In genomic region chr9:63691960-63692359, GRCm38 (mm10) we compare ENCODE assay signal across 24 mouse cellular contexts.
DNase-seq lines count a peak whose midpoint lies in the region; ATAC-seq lines count a peak whose summit lies in the region.
"Had no signal": no experiment of that assay in that cellular context is flagged by ENCODE, and none has a peak within 500 bp of the region (broad histone marks: within the 10 kb centered on the region; RNA-seq: fewer than 3 reads in every experiment).

No protein-coding gene starts in this region.

- ATAC-seq in heart, embryonic 12.5 days (ENCODE audit: insufficient number of reproducible peaks, low FRiP score), result no peak
- ATAC-seq in kidney, embryonic 14.5 days (ENCODE audit: low FRiP score, low TSS enrichment), result no peak
- peak; percentile 57; the same call in 1 of the 2 replicates for ATAC-seq in stomach, embryonic 15.5 days (ENCODE audit: insufficient read depth, low FRiP score, low read depth)
- no peak for ATAC-seq in midbrain, embryonic 11.5 days (ENCODE audit: low FRiP score)
- ATAC-seq: activated CD4-positive, CD25-positive, alpha-beta regulatory T cell, adult 4 months; CD4-positive, CD25-positive, alpha-beta regulatory T cell, adult 4 months; forebrain, embryonic 14.5 days; forebrain, postnatal 0 days; hindbrain, embryonic 16.5 days; intestine, embryonic 15.5 days had no signal

- H3K27me3 ChIP-seq in heart, embryonic 12.5 days (replicated peaks), result no peaks in the 10 kb centered on the region
- no peaks in the 10 kb centered on the region for H3K27me3 ChIP-seq in kidney, embryonic 14.5 days (ENCODE audit: control insufficient read depth, insufficient read depth, low read length)
- no peaks in the 10 kb centered on the region for H3K27me3 ChIP-seq in stomach, embryonic 15.5 days (replicated peaks)
- H3K27me3 ChIP-seq in midbrain, embryonic 11.5 days (ENCODE audit: control insufficient read depth, insufficient read depth, low read length), result no peaks in the 10 kb centered on the region
- no peaks in the 10 kb centered on the region for H3K27me3 ChIP-seq in forebrain, embryonic 10.5 days (ENCODE audit: poor library complexity, severe bottlenecking)
- H3K27me3 ChIP-seq: intestine, embryonic 15.5 days had no signal

- peak overlapping the region; percentile 32 for H3K27ac ChIP-seq in heart, embryonic 12.5 days (ENCODE audit: poor library complexity, severe bottlenecking)
- H3K27ac ChIP-seq in kidney, embryonic 14.5 days (ENCODE audit: low read depth, low read length), result peak overlapping the region; percentile 37; the same call in 1 of the 2 replicates
- H3K27ac ChIP-seq in stomach, embryonic 15.5 days, result no peak overlapping the region; the same call in 1 of the 2 replicates
- H3K27ac ChIP-seq in midbrain, embryonic 11.5 days (ENCODE audit: low read depth, low read length), result no peak overlapping the region
- no peak overlapping the region for H3K27ac ChIP-seq in forebrain, embryonic 10.5 days
- H3K27ac ChIP-seq: gastrocnemius, adult 2 months; hindbrain, embryonic 10.5 days; hindbrain, embryonic 13.5 days; intestine, embryonic 15.5 days had no signal

- no peaks in the 10 kb centered on the region for H3K9me3 ChIP-seq in heart, embryonic 12.5 days (replicated peaks)
- H3K9me3 ChIP-seq in kidney, embryonic 14.5 days (ENCODE audit: control insufficient read depth, low read length), result peaks cover 4% of the 10 kb centered on the region; the same call in 1 of the 2 replicates
- no peaks in the 10 kb centered on the region for H3K9me3 ChIP-seq in stomach, embryonic 15.5 days
- no peaks in the 10 kb centered on the region for H3K9me3 ChIP-seq in midbrain, embryonic 11.5 days (ENCODE audit: control insufficient read depth, low read length)
- H3K9me3 ChIP-seq in forebrain, embryonic 10.5 days, result no peaks in the 10 kb centered on the region; the same call in 1 of the 2 replicates
- H3K9me3 ChIP-seq: hindbrain, embryonic 13.5 days; intestine, embryonic 15.5 days had no signal

- no peaks in the 10 kb centered on the region for H3K36me3 ChIP-seq in heart, embryonic 12.5 days
- no peaks in the 10 kb centered on the region for H3K36me3 ChIP-seq in kidney, embryonic 14.5 days (ENCODE audit: control insufficient read depth, insufficient read depth, low read length)
- H3K36me3 ChIP-seq in stomach, embryonic 15.5 days, result no peaks in the 10 kb centered on the region
- peaks cover 2% of the 10 kb centered on the region; the same call in 1 of the 2 replicates for H3K36me3 ChIP-seq in midbrain, embryonic 11.5 days (ENCODE audit: control insufficient read depth, insufficient read depth, low read length)
- H3K36me3 ChIP-seq in forebrain, embryonic 10.5 days (replicated peaks), result peaks cover 39% of the 10 kb centered on the region
- H3K36me3 ChIP-seq: hindbrain, embryonic 13.5 days; intestine, embryonic 15.5 days had no signal

- H3K4me3 ChIP-seq in heart, embryonic 12.5 days, result no peak overlapping the region
- H3K4me3 ChIP-seq in kidney, embryonic 14.5 days (ENCODE audit: low read length), result no peak overlapping the region
- H3K4me3 ChIP-seq in stomach, embryonic 15.5 days (replicated peaks), result no peak overlapping the region
- no peak overlapping the region for H3K4me3 ChIP-seq in midbrain, embryonic 11.5 days (ENCODE audit: low read depth, low read length)
- no peak overlapping the region for H3K4me3 ChIP-seq in forebrain, embryonic 10.5 days
- H3K4me3 ChIP-seq: gastrocnemius, adult 2 months; hindbrain, embryonic 10.5 days; hindbrain, embryonic 13.5 days; intestine, embryonic 15.5 days had no signal

- WGBS in heart, embryonic 12.5 days, result 42% methylated on average over 2 of the region's 2 CpGs
- 60% methylated on average over 2 of the region's 2 CpGs for WGBS in kidney, embryonic 14.5 days
- WGBS in stomach, embryonic 15.5 days, result 62% methylated on average over 2 of the region's 2 CpGs
- WGBS in midbrain, embryonic 11.5 days, result 79% methylated on average over 2 of the region's 2 CpGs
- 86% methylated on average over 2 of the region's 2 CpGs for WGBS in forebrain, embryonic 10.5 days

- no peak overlapping the region for H3K4me2 ChIP-seq in heart, embryonic 12.5 days
- no peak overlapping the region for H3K4me2 ChIP-seq in kidney, embryonic 14.5 days (replicated peaks; ENCODE audit: low read depth, low read length)
- H3K4me2 ChIP-seq in stomach, embryonic 15.5 days, result no peak overlapping the region
- H3K4me2 ChIP-seq in midbrain, embryonic 11.5 days, result no peak overlapping the region
- H3K4me2 ChIP-seq: hindbrain, embryonic 13.5 days; intestine, embryonic 15.5 days had no signal

- no peak overlapping the region for H3K9ac ChIP-seq in heart, embryonic 12.5 days
- H3K9ac ChIP-seq in kidney, embryonic 14.5 days (ENCODE audit: low read depth, low read length), result peak overlapping the region; percentile 1; the same call in 1 of the 2 replicates
- H3K9ac ChIP-seq in stomach, embryonic 15.5 days, result no peak overlapping the region
- no peak overlapping the region for H3K9ac ChIP-seq in midbrain, embryonic 11.5 days (ENCODE audit: low read length)
- H3K9ac ChIP-seq: forebrain, postnatal 0 days; hindbrain, embryonic 13.5 days; intestine, embryonic 15.5 days had no signal

- DNase-seq in heart, adult 8-10 months (ENCODE audit: low spot score), result no peak
- no peak for DNase-seq in kidney, postnatal 10 days
- DNase-seq in NIH3T3 (ENCODE audit: low read depth), result peak; percentile 36
- DNase-seq in midbrain, embryonic 11.5 days (ENCODE audit: low spot score, missing footprints), result no peak
- no peak for DNase-seq in forebrain, embryonic 10.5 days (ENCODE audit: extremely low spot score, low spot score)
- DNase-seq: adrenal gland, adult 8-10 months; adrenal gland, postnatal 25 days; cerebellum, adult 11-12 months; cerebellum, adult 8-10 months; cerebellum, postnatal 14 days; forebrain, postnatal 0 days; gastrocnemius, adult 2 months; gastrocnemius, postnatal 14 days; heart, adult 11 months had no signal

- peaks cover 33% of the 10 kb centered on the region for H3K4me1 ChIP-seq in heart, embryonic 12.5 days (replicated peaks)
- H3K4me1 ChIP-seq in kidney, embryonic 14.5 days (ENCODE audit: control insufficient read depth, insufficient read depth, low read length), result peaks cover 11% of the 10 kb centered on the region
- peaks cover 8% of the 10 kb centered on the region for H3K4me1 ChIP-seq in stomach, embryonic 15.5 days
- peaks cover 7% of the 10 kb centered on the region for H3K4me1 ChIP-seq in midbrain, embryonic 11.5 days (ENCODE audit: control insufficient read depth, insufficient read depth, low read length)
- peaks cover 16% of the 10 kb centered on the region for H3K4me1 ChIP-seq in forebrain, embryonic 10.5 days

Comparison
In these comparisons a context has a peak if more than half of its experiments do, and no peak if none do; other contexts are left out.
1. H3K27ac ChIP-seq: peak in heart, embryonic 12.5 days (single experiment) and kidney, embryonic 14.5 days (single experiment); none in stomach, embryonic 15.5 days (single experiment), midbrain, embryonic 11.5 days (single experiment) and forebrain, embryonic 10.5 days (single experiment).